Mouse (Mus musculus) adrenal gland, adult (tissue): ENCODE results near the gene Cyp39a1.

Experiments
- DNase-seq, 2 experiments: peaks; one replicate each; pipeline ENCODE4 v3.0.0; 2022 to 2023; ENCODE audit warnings: low spot score in 1 of 2; ENCODE audit not compliant: inconsistent age in 2 of 2

Gene Cyp39a1

DNA sequence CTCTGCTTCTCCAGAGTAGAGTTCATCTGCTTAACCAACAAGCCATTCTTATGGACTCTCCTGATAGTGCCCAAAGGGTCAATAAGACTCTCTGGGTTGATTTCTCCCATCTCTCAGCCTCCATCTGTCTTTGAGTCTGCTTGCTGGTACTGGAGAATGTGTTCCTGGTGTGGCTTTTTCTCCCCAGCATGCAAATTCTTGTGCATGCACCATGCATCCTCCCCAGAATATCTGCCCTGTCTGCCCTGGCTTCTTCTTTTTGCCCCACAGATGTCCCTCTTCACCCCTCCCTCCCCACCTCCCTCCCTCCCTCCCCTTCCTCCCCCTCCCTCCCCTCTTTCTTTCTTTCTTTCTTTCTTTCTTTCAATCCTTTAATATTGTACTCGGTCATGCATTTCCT lies 10.1 kb downstream of the Cyp39a1 start:
- no peak for DNase-seq

DNA sequence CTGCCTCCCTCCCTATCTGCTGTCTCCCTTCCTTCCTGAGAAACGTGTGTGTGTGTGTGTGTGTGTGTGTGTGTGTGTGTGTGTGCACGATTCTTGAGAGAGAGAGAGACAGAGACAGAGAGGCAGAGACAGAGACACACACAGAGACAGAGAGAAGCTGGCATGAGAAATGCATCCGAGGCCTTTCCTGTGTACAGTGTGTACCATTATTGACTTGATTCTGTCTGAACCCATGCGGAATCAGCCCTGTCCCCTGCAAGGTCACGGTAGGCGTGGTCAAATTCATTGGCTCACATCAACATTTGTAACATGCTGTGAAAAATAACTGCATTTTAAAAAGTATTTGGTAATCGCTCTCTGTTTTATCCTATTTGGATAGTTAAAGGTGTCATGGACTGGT lies 16.9 kb downstream of the Cyp39a1 start:
- no peak for DNase-seq

DNA sequence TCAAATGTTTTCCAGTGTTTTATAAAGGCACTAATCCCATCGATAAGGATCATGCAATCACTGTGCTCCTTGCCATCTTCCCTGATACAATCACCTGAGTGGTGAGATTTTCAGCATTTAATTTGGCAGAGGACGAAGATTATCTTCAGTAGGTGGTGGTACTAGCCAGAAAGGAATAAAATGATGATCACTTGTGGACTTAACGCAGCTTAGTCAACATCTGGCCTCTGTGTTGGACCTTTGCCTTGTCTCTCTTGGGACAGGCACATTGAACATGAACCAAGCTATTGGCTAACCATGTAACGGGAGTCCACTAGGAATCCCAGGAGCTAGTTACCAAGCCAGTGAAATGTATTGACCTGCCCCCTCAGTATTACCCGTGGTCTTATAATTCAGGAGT lies 17.4 kb downstream of the Cyp39a1 start:
- no peak for DNase-seq

DNA sequence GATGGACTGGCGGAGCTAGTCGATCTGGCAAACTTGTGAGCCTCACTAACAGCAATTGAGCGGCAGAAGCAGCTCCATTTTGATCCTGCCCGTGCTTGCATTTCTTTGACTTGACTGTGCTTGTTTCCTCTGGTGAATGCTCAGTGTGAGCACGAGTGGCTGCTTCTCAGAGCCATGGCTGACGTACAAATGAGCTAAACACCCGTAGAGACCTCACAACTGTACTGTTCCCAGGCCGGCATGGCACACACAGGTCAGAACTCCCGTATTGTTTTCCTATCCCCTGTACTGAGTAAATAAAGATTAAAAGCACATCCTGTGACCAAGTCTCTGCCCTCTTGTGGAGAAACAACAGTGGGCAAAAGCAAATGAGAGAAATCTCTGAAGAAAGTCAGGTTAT lies 22.4 kb downstream of the Cyp39a1 start:
- DNase-seq, result no peak

DNA sequence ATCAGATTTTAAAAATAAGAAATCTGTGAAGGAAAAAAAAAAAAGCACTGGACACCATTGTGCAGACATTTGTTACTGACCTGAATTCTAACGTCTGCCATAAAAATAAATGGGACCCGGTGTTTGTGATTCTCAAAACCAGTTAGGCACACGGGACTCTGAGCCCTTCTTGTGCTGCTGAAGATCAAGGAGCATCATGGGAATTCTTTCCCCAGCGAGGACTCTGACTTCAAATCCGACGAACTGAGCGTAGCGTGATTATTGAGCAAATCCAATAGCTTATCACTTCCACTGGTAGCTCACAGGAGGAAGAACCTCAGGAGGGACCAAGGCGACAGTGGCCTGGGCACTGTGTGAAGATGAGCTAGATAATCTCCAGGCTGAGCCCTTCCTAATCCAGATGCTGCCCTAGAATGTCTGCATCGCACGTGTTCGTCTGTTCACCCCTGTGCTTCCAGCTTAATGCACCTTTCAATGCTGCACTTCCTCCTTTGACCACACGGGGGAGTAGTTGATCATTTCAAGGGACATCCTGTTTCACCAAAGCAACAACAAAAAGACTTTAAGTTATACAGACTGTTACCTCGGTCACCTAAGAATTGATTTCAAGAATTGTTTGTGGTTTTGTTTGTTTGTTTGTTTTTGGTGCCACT lies 31.9 kb downstream of the Cyp39a1 start:
- DNase-seq, result peak; percentile 48 to 87

DNA sequence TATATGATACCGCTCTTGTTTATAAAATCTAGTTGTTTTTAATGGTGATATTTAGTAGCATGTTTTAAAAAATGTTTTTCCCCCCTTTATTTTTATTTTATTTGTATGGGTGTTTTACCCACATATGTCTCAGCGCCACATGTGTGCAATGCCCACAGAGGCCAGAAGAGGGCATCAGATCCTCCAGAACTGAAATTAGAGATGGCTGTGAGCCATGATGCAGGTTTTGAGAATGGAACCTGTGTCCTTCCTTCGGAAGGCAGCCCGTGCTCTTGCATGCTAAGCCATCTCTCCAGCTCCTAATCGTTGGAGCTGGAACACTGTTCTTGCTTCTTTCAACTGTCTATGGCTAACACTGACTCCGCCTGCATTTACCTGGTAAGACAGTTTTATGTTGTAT lies 33.8 kb downstream of the Cyp39a1 start:
- peak; percentile 24 to 74 for DNase-seq

DNA sequence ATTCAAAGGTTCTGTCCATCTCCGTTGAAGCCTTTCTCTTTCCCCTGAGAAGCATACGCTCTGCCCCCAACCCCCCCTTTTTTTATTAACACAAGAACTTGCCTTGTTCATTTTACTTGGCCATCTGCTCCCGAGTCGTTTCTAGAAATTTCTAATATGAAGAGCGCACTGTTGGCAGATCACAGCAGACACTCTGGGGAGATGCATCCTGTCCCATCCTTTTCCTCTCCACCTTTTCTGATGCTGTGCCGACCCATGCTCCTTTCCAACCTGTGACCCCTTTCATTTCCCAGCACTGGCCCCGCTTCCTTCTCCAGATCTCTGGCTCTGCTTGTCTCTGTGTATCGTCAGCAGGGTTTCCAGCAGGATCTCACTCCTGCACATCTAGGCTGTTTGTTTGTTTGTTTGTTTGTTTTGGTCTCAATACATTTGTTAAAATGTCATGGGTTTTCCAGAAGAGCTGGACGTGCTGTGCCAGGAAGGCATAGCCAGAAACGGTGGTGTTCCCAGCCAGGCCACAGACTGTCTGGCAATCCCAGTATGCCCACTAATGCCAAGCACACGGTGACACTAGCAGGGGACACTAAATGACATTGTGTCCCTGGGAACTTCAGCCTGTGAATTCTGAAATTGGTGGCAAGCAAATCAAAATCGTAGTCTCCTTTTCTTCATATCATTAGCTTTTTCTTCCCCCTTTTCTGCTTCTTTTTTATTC lies 37.1 kb downstream of the Cyp39a1 start:
- no peak for DNase-seq

DNA sequence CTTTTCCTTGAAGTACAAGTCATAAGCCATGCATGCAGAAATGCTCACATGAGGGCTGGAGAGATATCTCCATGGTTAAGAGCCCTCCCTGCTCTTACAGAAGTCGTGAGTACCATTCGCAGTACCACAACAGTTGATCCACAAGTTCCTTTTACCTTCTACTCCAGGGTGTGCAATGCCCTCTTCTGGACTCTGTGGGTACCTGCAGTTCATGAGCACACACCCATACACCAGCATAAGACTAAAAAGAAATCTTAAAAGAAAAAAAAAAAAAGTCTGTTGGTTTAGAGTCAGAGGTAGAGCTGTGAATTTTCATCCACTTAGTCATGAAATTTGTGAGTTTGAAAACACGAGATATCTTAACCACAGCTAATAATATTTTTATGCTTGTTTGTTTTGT lies 39.5 kb downstream of the Cyp39a1 start:
- DNase-seq, result no peak

DNA sequence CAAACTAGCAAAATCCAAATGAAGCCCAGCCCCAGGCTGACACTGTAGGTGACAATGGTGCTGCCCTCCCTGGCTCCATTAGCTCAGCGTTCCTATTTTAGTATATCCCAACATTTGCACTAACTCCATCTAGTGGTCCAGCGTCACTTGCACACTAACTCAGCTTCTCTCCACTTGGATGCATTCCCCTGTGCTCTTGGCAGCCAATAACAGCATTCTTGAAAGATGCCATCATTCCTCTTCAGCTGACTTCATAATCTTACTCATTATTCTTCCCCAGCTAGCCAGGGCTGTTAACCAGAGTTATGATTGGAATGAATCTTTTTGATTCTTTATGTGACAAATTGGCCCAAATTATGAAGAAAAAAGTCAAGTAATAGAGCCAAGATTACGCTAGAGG lies 40.0 kb downstream of the Cyp39a1 start:
- DNase-seq, result peak; percentile 8 to 45

DNA sequence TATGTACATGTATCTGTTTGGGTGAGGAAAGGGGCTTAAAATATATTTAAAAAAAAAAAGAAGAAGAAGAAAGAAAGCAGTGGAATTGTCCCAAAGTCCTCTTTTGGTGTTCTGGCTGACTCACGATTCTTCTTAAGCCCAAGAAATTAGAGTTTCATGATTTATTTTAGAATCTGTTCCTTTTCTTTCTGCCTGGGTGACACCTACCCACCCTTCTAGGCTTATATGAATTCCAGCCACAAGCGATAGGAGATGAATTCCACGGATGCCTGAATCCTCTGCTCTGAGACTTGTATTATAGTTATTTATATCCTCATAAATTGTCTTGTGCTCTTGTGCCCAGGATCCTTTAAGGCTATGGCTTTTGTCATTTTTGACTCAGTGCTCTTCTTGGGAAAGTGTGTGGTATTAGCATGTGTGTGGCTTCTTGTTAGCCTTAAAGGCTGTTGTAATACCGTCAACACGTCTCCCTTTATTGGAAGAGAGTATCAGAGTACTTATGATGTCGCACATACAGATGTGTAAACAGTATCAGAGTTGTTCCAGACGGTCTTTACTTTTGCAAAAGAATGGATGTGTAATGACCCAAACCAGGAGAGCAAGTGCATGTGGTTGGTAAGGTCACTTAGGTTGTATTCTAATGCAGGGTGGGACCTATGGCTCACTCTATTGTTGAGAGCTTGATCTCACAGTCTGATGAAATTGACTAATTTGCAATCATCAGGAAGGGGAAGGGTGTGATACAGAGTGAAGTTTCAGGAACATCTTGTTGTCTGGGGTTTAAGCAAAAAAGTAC lies 44.5 kb downstream of the Cyp39a1 start:
- no peak for DNase-seq

DNA sequence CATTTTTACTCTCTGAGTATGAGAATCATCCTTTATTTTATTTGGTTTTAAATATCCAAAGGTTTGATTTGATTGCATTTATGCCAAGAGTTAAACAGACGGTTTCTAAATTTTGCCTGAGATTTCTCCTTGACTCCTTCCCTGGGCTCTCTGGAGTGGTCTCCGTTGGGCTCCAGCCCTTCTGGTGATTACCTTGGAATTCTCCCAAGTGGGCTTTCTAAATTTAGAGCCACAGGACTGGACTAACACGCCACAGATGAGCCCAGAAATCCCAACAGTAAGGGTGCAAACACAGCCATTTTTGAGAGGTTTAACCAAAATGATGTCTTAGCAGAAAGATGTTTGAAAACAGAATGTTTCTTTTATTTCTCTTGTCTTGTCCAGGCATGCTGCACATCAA lies 47.0 kb downstream of the Cyp39a1 start:
- no peak for DNase-seq

DNA sequence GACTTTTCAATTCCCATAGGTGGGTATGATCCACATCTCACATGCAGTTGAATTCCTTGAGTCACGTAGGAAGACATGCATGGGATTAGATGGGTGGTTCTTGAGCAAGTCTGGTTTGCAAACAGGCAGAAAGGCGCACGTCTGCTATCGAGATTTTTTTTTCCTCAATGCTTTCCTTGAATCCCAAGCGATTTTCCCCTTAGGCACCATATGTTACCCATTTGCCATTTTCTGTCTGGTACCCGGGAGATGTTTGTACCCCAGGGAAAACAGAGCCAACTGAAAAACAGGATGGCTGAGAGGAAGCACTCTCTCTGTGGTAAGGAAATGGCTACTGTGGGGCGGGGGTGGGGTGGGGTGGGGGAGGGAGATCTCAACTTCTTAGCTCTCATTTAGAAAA lies 49.4 kb downstream of the Cyp39a1 start:
- no peak for DNase-seq

DNA sequence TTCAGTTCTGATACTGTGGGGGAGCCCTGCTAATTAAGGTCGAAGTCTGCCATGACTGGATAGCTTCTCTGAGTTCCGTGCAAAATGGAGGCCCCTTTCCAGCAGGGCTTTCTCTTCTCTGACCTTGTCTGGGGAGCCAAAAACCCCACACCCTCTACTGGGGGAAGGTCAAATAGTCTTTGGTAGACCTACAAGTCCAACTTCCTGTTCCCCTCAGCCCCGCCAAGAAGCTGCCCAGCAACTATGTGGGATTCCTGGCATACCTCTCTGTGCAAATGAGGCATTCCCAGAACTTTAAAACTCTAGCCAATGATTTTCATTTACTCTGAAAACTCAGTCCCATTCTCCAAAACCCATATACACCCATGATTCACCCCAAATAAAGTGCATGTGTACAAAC lies 52.2 kb downstream of the Cyp39a1 start:
- no peak for DNase-seq

DNA sequence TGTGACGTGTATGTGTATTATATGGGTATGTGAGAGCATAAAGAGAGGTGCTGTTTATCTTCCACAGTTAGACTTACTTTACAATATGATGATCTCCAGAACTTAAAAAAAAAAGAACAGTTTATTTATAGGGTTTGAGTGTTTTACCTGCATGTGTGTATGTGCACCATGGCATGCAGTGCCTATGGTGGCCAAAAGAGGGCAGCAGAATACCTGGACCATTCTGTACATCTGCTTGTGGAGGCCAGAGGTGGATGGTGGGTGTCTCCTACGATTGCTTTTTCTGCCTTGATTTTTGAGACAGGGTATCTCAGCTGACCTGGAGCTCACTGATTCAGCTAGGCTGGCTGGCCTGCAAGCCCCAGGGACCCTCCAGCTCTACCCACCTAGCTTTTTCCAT lies 57.3 kb downstream of the Cyp39a1 start:
- no peak for DNase-seq

DNA sequence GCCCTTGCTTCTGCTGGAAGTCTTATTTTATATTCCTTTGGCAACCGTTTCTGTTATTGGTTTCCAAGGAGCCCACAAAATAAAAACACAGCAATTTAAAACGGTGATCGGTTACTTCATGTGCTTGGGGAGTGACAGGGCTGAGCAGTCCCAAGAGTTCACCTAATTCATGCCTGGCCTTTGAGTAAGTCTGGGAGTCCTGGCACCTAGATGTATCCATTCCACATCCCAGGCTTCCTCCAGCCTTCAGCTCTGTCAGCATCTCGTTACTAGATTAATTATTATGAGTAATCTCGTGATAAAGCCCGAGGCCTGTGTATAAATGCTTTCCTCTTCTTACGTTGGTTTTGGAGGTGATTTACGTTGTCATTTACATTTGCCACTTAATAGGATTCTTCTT lies 64.1 kb downstream of the Cyp39a1 start:
- DNase-seq, result no peak

DNA sequence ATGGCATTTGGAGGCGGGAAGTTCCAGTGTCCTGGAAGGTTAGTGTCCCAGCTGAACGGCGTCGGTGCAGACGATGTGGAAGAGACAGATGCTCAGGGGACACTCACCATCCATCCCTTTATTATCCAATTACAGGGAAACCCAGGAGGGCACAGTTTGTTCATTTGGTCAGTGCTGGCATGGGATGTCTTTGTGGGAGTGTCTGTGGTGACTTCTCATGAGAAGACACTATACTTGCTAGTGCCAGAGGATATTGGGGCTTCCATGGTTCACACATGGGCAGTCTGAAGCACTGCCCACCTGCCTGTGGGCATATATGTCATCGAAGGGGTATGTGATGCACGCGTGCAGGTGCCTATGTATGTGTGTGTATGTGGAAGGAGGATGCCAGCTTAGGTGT lies 64.8 kb downstream of the Cyp39a1 start:
- DNase-seq, result no peak

DNA sequence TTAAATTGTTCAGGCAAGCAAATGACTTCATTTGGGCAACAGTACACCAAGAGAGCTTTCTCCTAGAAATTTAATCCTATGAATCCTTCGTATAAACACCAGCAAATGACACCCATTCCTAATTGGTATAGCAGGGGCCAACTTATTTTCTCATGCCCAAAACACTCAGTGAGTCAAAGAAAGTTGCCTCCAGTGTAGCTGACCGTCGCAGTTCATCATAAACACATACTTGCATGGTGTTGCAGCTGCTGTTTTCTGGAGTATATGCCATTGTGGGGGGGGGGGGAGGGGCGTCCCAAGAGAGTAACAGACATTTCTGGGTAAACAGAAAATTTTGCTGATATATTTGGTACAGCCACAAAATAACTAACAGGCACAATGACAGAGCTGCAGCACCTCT lies 67.0 kb downstream of the Cyp39a1 start:
- DNase-seq, result no peak

DNA sequence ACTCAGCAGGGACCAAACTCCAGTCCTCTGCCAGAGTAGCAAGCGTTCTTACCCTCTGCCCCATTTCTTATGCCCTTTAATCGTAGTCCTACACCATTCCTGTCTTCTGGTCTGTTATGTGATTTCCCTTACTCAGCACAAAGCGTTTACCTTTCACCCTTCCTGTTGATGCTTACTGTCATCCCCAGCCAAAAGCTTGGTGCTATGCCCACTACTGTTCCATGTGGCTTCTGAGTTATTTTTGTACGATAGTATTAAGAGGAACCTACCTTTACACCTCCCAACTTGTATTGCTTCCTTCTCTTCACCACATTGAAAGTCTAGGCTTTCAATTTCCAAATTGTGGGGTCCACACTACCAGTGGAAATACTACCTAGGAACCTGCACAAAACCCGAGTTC lies 76.7 kb downstream of the Cyp39a1 start:
- DNase-seq, result no peak

DNA sequence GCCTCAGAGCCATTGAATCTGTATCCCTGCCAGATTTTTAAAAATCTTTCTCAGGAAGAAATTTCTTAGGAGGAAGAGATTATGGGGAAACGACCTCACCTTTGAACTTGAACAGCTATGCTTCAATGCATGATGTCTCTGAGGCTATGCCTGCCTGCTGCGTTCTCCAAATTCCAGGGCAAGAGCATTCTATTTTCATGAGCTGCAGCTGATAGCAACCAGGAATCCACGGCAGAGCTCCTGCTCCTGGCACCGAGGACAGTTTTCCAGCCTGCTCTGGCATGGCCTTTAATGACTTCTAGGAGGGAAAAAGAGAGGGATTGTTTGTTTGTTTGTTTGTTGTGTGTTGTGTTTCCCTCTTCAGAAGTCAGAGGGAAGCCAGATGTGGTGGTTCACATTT lies 77.2 kb downstream of the Cyp39a1 start:
- DNase-seq, result no peak

DNA sequence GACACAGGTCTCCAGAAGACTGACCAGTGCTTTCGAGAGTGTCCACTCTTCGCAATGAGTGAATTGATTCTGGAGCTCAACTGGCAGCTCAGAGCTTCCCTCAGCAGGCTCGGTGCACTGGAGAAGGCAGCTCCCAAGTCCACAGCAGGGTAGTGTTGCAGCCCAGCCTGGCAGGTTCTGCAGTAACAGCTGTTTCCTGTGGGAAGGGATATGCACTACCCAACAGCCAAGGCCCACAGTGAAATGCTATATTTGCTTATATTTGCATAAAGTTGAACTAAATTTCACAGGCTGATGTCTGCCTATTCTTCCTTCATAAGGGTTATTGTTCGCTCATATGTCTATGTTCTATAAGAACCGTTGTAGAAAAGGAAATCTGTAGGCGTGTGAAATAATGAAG lies 83.9 kb downstream of the Cyp39a1 start:
- no peak for DNase-seq

DNA sequence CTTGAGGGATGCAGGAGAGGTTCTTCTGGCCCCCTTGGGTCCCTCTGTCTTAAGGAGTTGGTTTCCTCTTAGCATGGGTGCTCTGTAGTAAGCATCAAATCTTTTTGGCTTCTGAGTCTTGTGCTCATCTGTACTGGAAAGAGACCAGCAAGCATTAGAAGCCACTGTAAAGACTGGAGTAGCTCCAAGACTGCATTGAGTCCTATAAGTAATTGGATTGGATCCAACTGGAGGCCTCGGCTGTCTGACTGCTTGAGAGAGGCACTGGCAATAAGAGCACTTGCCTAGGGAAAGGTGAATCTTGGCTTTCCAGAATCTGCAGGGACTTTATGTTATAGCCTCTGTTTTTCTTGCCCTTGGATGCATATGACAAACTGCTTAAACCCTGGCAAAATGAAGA lies 85.6 kb downstream of the Cyp39a1 start:
- DNase-seq, result no peak

DNA sequence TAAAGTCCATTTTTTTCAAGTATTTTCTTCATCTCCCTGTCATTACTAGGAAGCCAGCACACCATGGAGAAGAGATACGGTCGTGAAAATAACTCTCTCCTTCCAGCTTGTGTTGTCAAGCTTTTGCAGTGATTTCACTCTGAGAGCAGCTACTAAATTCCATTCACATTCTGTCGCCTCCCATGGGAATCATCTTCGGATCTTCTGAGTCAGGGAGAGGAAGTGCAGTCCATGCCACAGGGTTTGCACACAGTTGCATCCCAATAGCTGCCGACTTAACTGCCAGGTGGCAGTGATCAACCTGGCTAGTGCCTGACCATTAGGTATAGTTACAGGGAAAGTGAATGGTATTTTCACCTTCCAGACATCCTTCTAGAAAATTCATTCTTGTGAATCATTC lies 87.5 kb downstream of the Cyp39a1 start:
- no peak for DNase-seq
